Mouse (Mus musculus): ENCODE measurements around the gene Ccp110. TPM values are rescaled to one million over a fixed set of nuclear protein-coding genes. Genes with fewer than 3 reads are reported as not detected.

Ccp110 gene
- polyA plus RNA-seq, 1 experiment, result 7.0 TPM

DNA sequence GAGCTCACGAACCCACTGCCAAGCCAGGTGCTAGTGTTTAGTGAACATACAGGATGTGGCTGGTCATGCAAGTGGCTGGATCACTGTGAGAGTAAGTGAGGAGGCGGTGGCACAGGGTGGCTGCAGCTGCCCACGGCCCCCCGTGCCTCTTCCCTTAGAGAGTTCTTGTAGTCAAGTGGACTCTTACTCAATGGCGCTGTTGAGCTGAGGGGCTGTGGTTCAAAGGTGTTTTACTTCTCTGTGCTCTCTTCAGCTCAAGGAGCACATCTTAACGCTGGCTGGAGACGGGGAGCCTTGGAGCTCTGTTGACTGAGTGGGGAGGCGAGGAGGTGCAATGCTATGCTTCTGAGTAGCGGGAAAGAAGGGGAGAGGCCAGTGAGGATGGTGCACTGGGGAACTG, 11.6 kb downstream of the Ccp110 start:
- Histone ChIP-seq H3K4me1 (ENCODE audit: control insufficient read depth, insufficient read depth, low read length) (no peaks in the 10 kb centered on the region), H3K4me3 (ENCODE audit: insufficient read depth, low read length) (no peak overlapping the region), H3K27ac (ENCODE audit: insufficient read depth, low read depth, low read length) (no peak overlapping the region)
- no peak for TF ChIP-seq POLR2A (IDR thresholded peaks at IDR 0.05; ENCODE audit: borderline replicate concordance, low read depth, low read length)
- TF ChIP-seq CTCF (IDR thresholded peaks at IDR 0.05; ENCODE audit: low read depth, low read length), result no peak

GRCm38 (mm10) chr7:118725459-118725858, 13.1 kb downstream of the Ccp110 start:
- Histone ChIP-seq H3K27ac (ENCODE audit: insufficient read depth, low read depth, low read length) (no peak overlapping the region), H3K4me3 (ENCODE audit: insufficient read depth, low read length) (no peak overlapping the region), H3K4me1 (ENCODE audit: control insufficient read depth, insufficient read depth, low read length) (no peaks in the 10 kb centered on the region)
- no peak for TF ChIP-seq POLR2A (IDR thresholded peaks at IDR 0.05; ENCODE audit: borderline replicate concordance, low read depth, low read length)
- no peak for TF ChIP-seq CTCF (IDR thresholded peaks at IDR 0.05; ENCODE audit: low read depth, low read length)

DNA sequence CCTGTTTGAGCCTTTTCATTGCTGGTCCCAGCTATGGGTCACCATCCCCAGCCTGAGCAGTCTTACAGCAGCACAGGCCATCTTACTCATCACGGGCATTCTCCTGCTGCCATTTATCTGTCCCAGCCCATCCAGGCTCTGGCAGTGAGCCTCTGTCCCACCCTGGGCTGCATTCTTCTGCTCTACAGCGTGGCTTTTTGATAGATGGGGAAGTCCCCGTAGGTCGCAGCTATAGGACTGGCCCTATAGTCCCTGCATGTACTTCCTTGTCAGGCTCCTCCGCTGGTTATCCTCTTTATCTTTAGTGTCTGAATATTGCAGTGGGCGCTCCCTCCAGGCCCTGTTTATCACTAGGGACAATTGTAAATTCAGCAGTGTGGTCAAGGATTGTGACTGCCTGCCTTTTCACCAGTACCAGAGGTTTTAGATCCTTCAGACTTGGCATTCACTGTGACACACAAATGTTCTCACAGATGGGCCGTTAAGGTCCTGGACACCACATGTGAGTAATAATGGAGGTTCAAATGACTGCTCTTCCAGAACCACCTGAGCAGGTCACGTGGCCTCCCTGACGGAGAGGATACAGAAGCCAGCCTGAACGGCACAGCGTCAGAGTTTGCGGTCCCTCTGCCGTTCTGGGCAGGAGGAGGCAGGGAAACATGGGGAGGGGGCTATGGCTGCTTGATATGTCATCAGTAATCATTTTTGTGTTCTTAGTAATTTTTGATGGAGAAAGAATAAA, 16.7 kb downstream of the Ccp110 start:
- Histone ChIP-seq H3K4me1 (ENCODE audit: control insufficient read depth, insufficient read depth, low read length) (no peaks in the 10 kb centered on the region), H3K27ac (ENCODE audit: insufficient read depth, low read depth, low read length) (no peak overlapping the region), H3K4me3 (ENCODE audit: insufficient read depth, low read length) (no peak overlapping the region)
- TF ChIP-seq POLR2A (IDR thresholded peaks at IDR 0.05; ENCODE audit: borderline replicate concordance, low read depth, low read length), result no peak

- Histone ChIP-seq H3K27ac (ENCODE audit: insufficient read depth, low read depth, low read length) (no peak overlapping the region), H3K4me1 (ENCODE audit: control insufficient read depth, insufficient read depth, low read length) (no peaks in the 10 kb centered on the region), H3K4me3 (ENCODE audit: insufficient read depth, low read length) (no peak overlapping the region)
- TF ChIP-seq POLR2A (IDR thresholded peaks at IDR 0.05; ENCODE audit: borderline replicate concordance, low read depth, low read length) (no peak), CTCF (IDR thresholded peaks at IDR 0.05; ENCODE audit: low read depth, low read length) (no peak)
Measured at GRCm38 (mm10) chr7:118731781-118732180, 19.4 kb downstream of the Ccp110 start.

DNA sequence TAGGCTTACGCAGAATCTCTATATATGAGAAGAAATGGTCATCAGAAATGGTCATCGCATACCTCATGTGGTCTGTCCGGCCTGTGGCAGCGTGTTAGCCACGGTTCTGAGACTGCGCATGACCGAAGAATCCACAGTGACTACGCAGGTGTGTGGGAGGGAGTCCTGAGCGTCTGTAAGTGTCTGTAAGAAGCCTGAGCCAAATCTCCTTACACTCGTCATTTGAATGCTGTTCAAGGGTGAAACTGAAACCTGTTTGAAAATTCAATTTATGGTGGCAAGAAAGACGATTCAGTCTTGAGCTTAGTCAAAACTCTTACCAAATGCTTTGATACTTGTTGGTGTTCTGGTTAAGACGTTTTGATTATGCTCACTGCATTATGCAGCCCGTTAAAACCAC, 20.9 kb downstream of the Ccp110 start:
- H3K4me3 ChIP-seq (ENCODE audit: insufficient read depth, low read length), result no peak overlapping the region
- no peak overlapping the region for H3K27ac ChIP-seq (ENCODE audit: insufficient read depth, low read depth, low read length)

DNA sequence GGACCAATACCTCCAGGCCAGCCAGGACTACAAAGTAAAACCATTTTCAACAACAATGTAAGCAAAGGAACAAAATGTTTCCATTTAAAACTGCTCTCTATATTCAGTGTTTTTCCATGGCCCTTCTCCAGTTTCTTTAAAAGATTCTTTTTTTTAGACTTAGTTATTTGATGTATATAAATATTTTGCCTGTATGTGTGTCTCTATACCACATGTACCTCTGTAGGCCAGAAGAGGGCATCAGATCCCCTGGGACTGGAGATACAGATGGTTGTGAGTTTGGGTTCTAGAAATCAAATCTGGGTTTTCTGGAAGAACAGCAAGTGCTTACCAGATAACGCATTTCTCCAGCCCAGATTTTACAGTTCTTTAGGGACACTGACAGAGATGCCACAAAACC, 26.4 kb downstream of the Ccp110 start:
- TF ChIP-seq CTCF (IDR thresholded peaks at IDR 0.05; ENCODE audit: low read depth, low read length) (no peak), POLR2A (IDR thresholded peaks at IDR 0.05; ENCODE audit: borderline replicate concordance, low read depth, low read length) (no peak)
- Histone ChIP-seq H3K4me3 (ENCODE audit: insufficient read depth, low read length) (no peak overlapping the region), H3K27ac (ENCODE audit: insufficient read depth, low read depth, low read length) (no peak overlapping the region), H3K4me1 (ENCODE audit: control insufficient read depth, insufficient read depth, low read length) (peaks cover 14% of the 10 kb centered on the region)

More for the DNA sequence above, 20.9 kb downstream of the Ccp110 start:
- no peaks in the 10 kb centered on the region for H3K4me1 ChIP-seq (ENCODE audit: control insufficient read depth, insufficient read depth, low read length)
- TF ChIP-seq CTCF (IDR thresholded peaks at IDR 0.05; ENCODE audit: low read depth, low read length) (no peak), POLR2A (IDR thresholded peaks at IDR 0.05; ENCODE audit: borderline replicate concordance, low read depth, low read length) (no peak)

DNA sequence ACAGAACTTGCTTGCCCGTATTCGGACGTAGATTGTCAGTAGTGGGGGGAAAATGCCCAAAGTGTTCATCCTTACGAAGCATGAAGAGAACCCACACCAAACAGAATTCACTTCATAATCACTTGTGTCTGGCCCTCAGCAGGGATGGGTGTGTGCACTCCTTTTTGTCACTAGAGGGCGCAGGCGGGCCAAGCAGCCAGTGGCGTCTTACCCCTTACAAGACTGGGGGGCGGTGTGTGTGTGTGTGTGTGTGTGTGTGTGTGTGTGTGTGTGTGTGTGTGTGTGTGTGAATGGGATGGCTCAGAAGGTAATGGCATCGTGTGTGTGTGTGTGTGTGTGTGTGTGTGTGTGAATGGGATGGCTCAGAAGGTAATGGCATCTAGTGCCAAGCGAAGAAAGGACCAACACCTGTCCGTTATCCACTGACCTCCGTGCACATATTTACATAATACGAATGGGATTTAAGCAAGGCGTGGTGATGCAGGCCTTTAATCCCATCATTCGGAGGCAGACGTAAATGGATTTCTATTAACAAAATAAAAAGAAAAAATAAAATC, 27.7 kb downstream of the Ccp110 start, which contains the start of gene Vps35l:
TSS of gene Vps35l (plus strand) at position 252 of the 557 bp plus-strand sequence.
- peaks cover 14% of the 10 kb centered on the region for H3K4me1 ChIP-seq (ENCODE audit: control insufficient read depth, insufficient read depth, low read length)

GRCm38 (mm10) chr7:118740532-118741338, 28.4 kb downstream of the Ccp110 start:
- H3K27ac ChIP-seq (ENCODE audit: insufficient read depth, low read depth, low read length), result peak overlapping the region; percentile 69
- H3K4me1 ChIP-seq (ENCODE audit: control insufficient read depth, insufficient read depth, low read length), result peaks cover 14% of the 10 kb centered on the region

More for the DNA sequence above, 27.7 kb downstream of the Ccp110 start, which contains the start of gene Vps35l:
- TF ChIP-seq CTCF (IDR thresholded peaks at IDR 0.05; ENCODE audit: low read depth, low read length) (0 out of 2 replicates have a peak, but pooled peaks have one; percentile 37), POLR2A (IDR thresholded peaks at IDR 0.05; ENCODE audit: borderline replicate concordance, low read depth, low read length) (no peak)
- peak within 1 kb of the TSS; percentile 89 for H3K4me3 ChIP-seq (ENCODE audit: insufficient read depth, low read length)
- H3K27ac ChIP-seq (ENCODE audit: insufficient read depth, low read depth, low read length), result peak within 1 kb of the TSS; percentile 69

DNA sequence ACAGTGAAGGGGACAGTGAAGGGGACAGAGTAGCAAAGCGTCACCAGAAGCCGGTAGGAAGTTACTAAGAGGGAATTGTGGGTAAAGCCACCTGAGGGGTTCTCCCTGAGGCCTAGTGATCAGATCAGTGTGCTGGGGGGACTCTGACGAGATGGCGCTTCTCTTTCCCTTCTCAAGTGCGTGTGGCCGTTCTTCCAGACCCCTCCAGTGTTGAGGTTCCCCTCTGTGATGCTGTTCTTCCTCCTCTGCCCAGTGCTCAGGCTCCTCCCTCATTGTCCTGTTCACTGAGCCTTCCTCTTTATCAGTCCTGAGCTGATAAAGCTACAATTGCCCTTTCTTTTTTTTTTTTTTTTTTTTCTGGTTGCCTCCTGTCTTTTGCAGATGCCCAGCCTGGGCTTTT, 29.9 kb downstream of the Ccp110 start:
- peak overlapping the region; percentile 89 for H3K4me3 ChIP-seq (ENCODE audit: insufficient read depth, low read length)
- TF ChIP-seq CTCF (IDR thresholded peaks at IDR 0.05; ENCODE audit: low read depth, low read length) (0 out of 2 replicates have a peak, but pooled peaks have one; percentile 10), POLR2A (IDR thresholded peaks at IDR 0.05; ENCODE audit: borderline replicate concordance, low read depth, low read length) (no peak)
- H3K27ac ChIP-seq (ENCODE audit: insufficient read depth, low read depth, low read length), result no peak overlapping the region

More at GRCm38 (mm10) chr7:118740532-118741338, 28.4 kb downstream of the Ccp110 start:
- H3K4me3 ChIP-seq (ENCODE audit: insufficient read depth, low read length), result peak overlapping the region; percentile 89
- no peak; the same call in 1 of the 2 replicates for TF ChIP-seq POLR2A (IDR thresholded peaks at IDR 0.05; ENCODE audit: borderline replicate concordance, low read depth, low read length)
- no peak for TF ChIP-seq CTCF (IDR thresholded peaks at IDR 0.05; ENCODE audit: low read depth, low read length)

More for the DNA sequence above, 29.9 kb downstream of the Ccp110 start:
- H3K4me1 ChIP-seq (ENCODE audit: control insufficient read depth, insufficient read depth, low read length), result peaks cover 14% of the 10 kb centered on the region

Measured in bone marrow macrophage, adult 2 months (primary cell).